Mouse (Mus musculus): ENCODE measurements around the gene Plch2. TPM values are rescaled to one million over a fixed set of nuclear protein-coding genes. Genes with fewer than 3 reads are reported as not detected.

The Plch2 gene
- polyA plus RNA-seq, 1 experiment from 2014 or later = 9.8 TPM

- H3K27me3 ChIP-seq (replicated peaks; ENCODE audit: control insufficient read depth, insufficient read depth, low read length) = no peaks in the 10 kb centered on the region
- no peak overlapping the region for H3K4me2 ChIP-seq (ENCODE audit: low read depth, low read length)
- ATAC-seq (ENCODE audit: low read depth) (no peak), DNase-seq (ENCODE audit: low spot score) (no peak)
- peaks cover 10% of the 10 kb centered on the region; the same call in 1 of the 2 replicates for H3K4me1 ChIP-seq (ENCODE audit: control insufficient read depth, insufficient read depth, low read length)
- 68% methylated on average over 9 of the region's 9 CpGs for WGBS
- H3K9me3 ChIP-seq (ENCODE audit: control insufficient read depth, low read length) = no peaks in the 10 kb centered on the region
- no peak overlapping the region for H3K27ac ChIP-seq (replicated peaks; ENCODE audit: low read depth, low read length)
- H3K4me3 ChIP-seq (ENCODE audit: low read depth, low read length) = no peak overlapping the region
- no peaks in the 10 kb centered on the region for H3K36me3 ChIP-seq (ENCODE audit: control insufficient read depth, insufficient read depth, low read length)
- H3K9ac ChIP-seq (ENCODE audit: low read depth, low read length) = no peak overlapping the region
Observed at GRCm38 (mm10) chr4:155020813-155021212, 35.8 kb downstream of the Plch2 start.

GRCm38 (mm10) chr4:155020141-155020540, 36.4 kb downstream of the Plch2 start:
- H3K4me3 ChIP-seq (ENCODE audit: low read depth, low read length) = no peak overlapping the region
- 71% methylated on average over 1 of the region's 1 CpGs for WGBS
- H3K36me3 ChIP-seq (ENCODE audit: control insufficient read depth, insufficient read depth, low read length) = no peaks in the 10 kb centered on the region
- H3K4me2 ChIP-seq (ENCODE audit: low read depth, low read length) = no peak overlapping the region
- DNase-seq (ENCODE audit: low spot score) (no peak), ATAC-seq (ENCODE audit: low read depth) (no peak)
- no peaks in the 10 kb centered on the region for H3K9me3 ChIP-seq (ENCODE audit: control insufficient read depth, low read length)
- H3K27me3 ChIP-seq (replicated peaks; ENCODE audit: control insufficient read depth, insufficient read depth, low read length) = no peaks in the 10 kb centered on the region
- H3K9ac ChIP-seq (ENCODE audit: low read depth, low read length) = no peak overlapping the region
- peaks cover 10% of the 10 kb centered on the region; the same call in 1 of the 2 replicates for H3K4me1 ChIP-seq (ENCODE audit: control insufficient read depth, insufficient read depth, low read length)
- H3K27ac ChIP-seq (replicated peaks; ENCODE audit: low read depth, low read length) = no peak overlapping the region

GRCm38 (mm10) chr4:155019336-155019847, 37.2 kb downstream of the Plch2 start:
- 0% methylated on average over 10 of the region's 10 CpGs for WGBS
- H3K36me3 ChIP-seq (ENCODE audit: control insufficient read depth, insufficient read depth, low read length) = no peaks in the 10 kb centered on the region
- no peak overlapping the region for H3K4me3 ChIP-seq (ENCODE audit: low read depth, low read length)
- ATAC-seq (ENCODE audit: low read depth) (peak; percentile 69), DNase-seq (ENCODE audit: low spot score) (peak; percentile 82)
- no peaks in the 10 kb centered on the region for H3K9me3 ChIP-seq (ENCODE audit: control insufficient read depth, low read length)
- H3K27me3 ChIP-seq (replicated peaks; ENCODE audit: control insufficient read depth, insufficient read depth, low read length) = no peaks in the 10 kb centered on the region
- no peak overlapping the region for H3K9ac ChIP-seq (ENCODE audit: low read depth, low read length)
- H3K27ac ChIP-seq (replicated peaks; ENCODE audit: low read depth, low read length) = no peak overlapping the region
- peak overlapping the region; percentile 41 for H3K4me2 ChIP-seq (ENCODE audit: low read depth, low read length)
- peaks cover 10% of the 10 kb centered on the region; the same call in 1 of the 2 replicates for H3K4me1 ChIP-seq (ENCODE audit: control insufficient read depth, insufficient read depth, low read length)

GRCm38 (mm10) chr4:155018601-155019335, 37.8 kb downstream of the Plch2 start:
- 3% methylated on average over 12 of the region's 15 CpGs for WGBS
- ATAC-seq (ENCODE audit: low read depth) (peak; percentile 14; the same call in 1 of the 2 replicates), DNase-seq (ENCODE audit: low spot score) (peak; percentile 63)
- peak overlapping the region; percentile 41 for H3K4me2 ChIP-seq (ENCODE audit: low read depth, low read length)
- no peaks in the 10 kb centered on the region for H3K36me3 ChIP-seq (ENCODE audit: control insufficient read depth, insufficient read depth, low read length)
- H3K27ac ChIP-seq (replicated peaks; ENCODE audit: low read depth, low read length) = no peak overlapping the region
- no peak overlapping the region for H3K4me3 ChIP-seq (ENCODE audit: low read depth, low read length)
- no peaks in the 10 kb centered on the region for H3K27me3 ChIP-seq (replicated peaks; ENCODE audit: control insufficient read depth, insufficient read depth, low read length)
- no peaks in the 10 kb centered on the region for H3K9me3 ChIP-seq (ENCODE audit: control insufficient read depth, low read length)
- no peak overlapping the region for H3K9ac ChIP-seq (ENCODE audit: low read depth, low read length)
- H3K4me1 ChIP-seq (ENCODE audit: control insufficient read depth, insufficient read depth, low read length) = peaks cover 10% of the 10 kb centered on the region; the same call in 1 of the 2 replicates

GRCm38 (mm10) chr4:155018066-155018465, 38.5 kb downstream of the Plch2 start:
- Histone ChIP-seq H3K4me3 (ENCODE audit: low read depth, low read length) (no peak overlapping the region), H3K27ac (replicated peaks; ENCODE audit: low read depth, low read length) (no peak overlapping the region), H3K4me2 (ENCODE audit: low read depth, low read length) (no peak overlapping the region), H3K27me3 (replicated peaks; ENCODE audit: control insufficient read depth, insufficient read depth, low read length) (no peaks in the 10 kb centered on the region), H3K9ac (ENCODE audit: low read depth, low read length) (no peak overlapping the region), H3K4me1 (ENCODE audit: control insufficient read depth, insufficient read depth, low read length) (peaks cover 10% of the 10 kb centered on the region; the same call in 1 of the 2 replicates), H3K9me3 (ENCODE audit: control insufficient read depth, low read length) (no peaks in the 10 kb centered on the region), H3K36me3 (ENCODE audit: control insufficient read depth, insufficient read depth, low read length) (no peaks in the 10 kb centered on the region)
- DNase-seq (ENCODE audit: low spot score) (no peak), ATAC-seq (ENCODE audit: low read depth) (no peak)
- WGBS = 67% methylated on average over 8 of the region's 8 CpGs

- 59% methylated on average over 11 of the region's 11 CpGs for WGBS
- Histone ChIP-seq H3K27ac (replicated peaks; ENCODE audit: low read depth, low read length) (no peak overlapping the region), H3K4me3 (ENCODE audit: low read depth, low read length) (no peak overlapping the region), H3K9me3 (ENCODE audit: control insufficient read depth, low read length) (no peaks in the 10 kb centered on the region), H3K9ac (ENCODE audit: low read depth, low read length) (no peak overlapping the region), H3K27me3 (replicated peaks; ENCODE audit: control insufficient read depth, insufficient read depth, low read length) (no peaks in the 10 kb centered on the region), H3K36me3 (ENCODE audit: control insufficient read depth, insufficient read depth, low read length) (no peaks in the 10 kb centered on the region), H3K4me1 (ENCODE audit: control insufficient read depth, insufficient read depth, low read length) (peaks cover 10% of the 10 kb centered on the region; the same call in 1 of the 2 replicates), H3K4me2 (ENCODE audit: low read depth, low read length) (no peak overlapping the region)
- DNase-seq (ENCODE audit: low spot score) = no peak
- no peak for ATAC-seq (ENCODE audit: low read depth)
Observed at GRCm38 (mm10) chr4:155017253-155017878, 39.2 kb downstream of the Plch2 start.

DNA sequence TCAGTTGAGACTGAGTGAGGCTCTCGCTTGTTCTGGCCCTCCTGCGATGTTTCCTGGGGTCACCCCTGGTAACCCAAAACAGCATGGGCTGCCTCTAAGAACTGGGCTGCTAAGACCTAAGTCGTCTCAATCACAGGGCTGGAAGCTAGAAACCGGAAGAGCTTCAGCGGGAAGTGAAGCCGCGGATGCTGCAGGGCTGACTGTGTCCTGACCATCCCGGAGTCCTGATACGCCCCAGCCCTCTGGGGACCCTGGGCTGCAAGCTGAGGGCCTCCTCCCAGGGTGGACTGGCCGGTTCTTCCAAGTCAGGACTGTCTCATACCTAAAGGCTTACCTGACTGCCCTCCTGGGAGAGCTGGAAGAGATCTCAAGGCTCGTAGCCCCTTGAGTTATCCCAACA, 39.8 kb downstream of the Plch2 start:
- no peak for DNase-seq (ENCODE audit: low spot score)

GRCm38 (mm10) chr4:155015550-155015949, 41.0 kb downstream of the Plch2 start:
- peaks cover 10% of the 10 kb centered on the region; the same call in 1 of the 2 replicates for H3K4me1 ChIP-seq (ENCODE audit: control insufficient read depth, insufficient read depth, low read length)
- DNase-seq (ENCODE audit: low spot score) = no peak
- no peak overlapping the region for H3K9ac ChIP-seq (ENCODE audit: low read depth, low read length)
- no peak overlapping the region for H3K27ac ChIP-seq (replicated peaks; ENCODE audit: low read depth, low read length)
- ATAC-seq (ENCODE audit: low read depth) = no peak
- no peaks in the 10 kb centered on the region for H3K27me3 ChIP-seq (replicated peaks; ENCODE audit: control insufficient read depth, insufficient read depth, low read length)
- H3K4me2 ChIP-seq (ENCODE audit: low read depth, low read length) = no peak overlapping the region
- H3K4me3 ChIP-seq (ENCODE audit: low read depth, low read length) = no peak overlapping the region
- H3K9me3 ChIP-seq (ENCODE audit: control insufficient read depth, low read length) = no peaks in the 10 kb centered on the region
- WGBS = 56% methylated on average over 4 of the region's 4 CpGs
- H3K36me3 ChIP-seq (ENCODE audit: control insufficient read depth, insufficient read depth, low read length) = no peaks in the 10 kb centered on the region

More for the DNA sequence above, 39.8 kb downstream of the Plch2 start:
- H3K4me3 ChIP-seq (ENCODE audit: low read depth, low read length) = no peak overlapping the region
- no peak for ATAC-seq (ENCODE audit: low read depth)
- no peaks in the 10 kb centered on the region for H3K36me3 ChIP-seq (ENCODE audit: control insufficient read depth, insufficient read depth, low read length)
- 52% methylated on average over 11 of the region's 11 CpGs for WGBS
- no peak overlapping the region for H3K9ac ChIP-seq (ENCODE audit: low read depth, low read length)
- no peaks in the 10 kb centered on the region for H3K9me3 ChIP-seq (ENCODE audit: control insufficient read depth, low read length)
- H3K27me3 ChIP-seq (replicated peaks; ENCODE audit: control insufficient read depth, insufficient read depth, low read length) = no peaks in the 10 kb centered on the region
- H3K4me1 ChIP-seq (ENCODE audit: control insufficient read depth, insufficient read depth, low read length) = peaks cover 10% of the 10 kb centered on the region; the same call in 1 of the 2 replicates
- H3K4me2 ChIP-seq (ENCODE audit: low read depth, low read length) = no peak overlapping the region
- no peak overlapping the region for H3K27ac ChIP-seq (replicated peaks; ENCODE audit: low read depth, low read length)

All from embryonic facial prominence, embryonic 14.5 days (tissue).